Mouse (Mus musculus) gastrocnemius, adult 18-20 months (tissue): ENCODE results near the gene Amd1. TPM values are rescaled to one million over a fixed set of nuclear protein-coding genes. Genes with fewer than 3 reads are reported as not detected.

Experiments used
- DNase-seq: peaks from one replicate; pipeline ENCODE4 v3.0.0; 2021; ENCODE audit warnings: low spot score
- total RNA-seq, 2 experiments: library from RNA; stranded (reverse); gene quantifications; 2 replicates each; pipeline ENCODE4 v1.2.3; 2021

Amd1 gene
- total RNA-seq, 2 experiments from 2014 or later = 133 to 436 TPM

GRCm38 (mm10) chr10:40256716-40257115 is 45.3 kb downstream of the Amd1 start:
- no peak for DNase-seq

- no peak for DNase-seq
These were observed 51.0 kb downstream of the Amd1 start for GRCm38 (mm10) chr10:40250969-40251368.

GRCm38 (mm10) chr10:40249625-40250024 is 52.4 kb downstream of the Amd1 start:
- DNase-seq = no peak

GRCm38 (mm10) chr10:40247166-40247716 is 54.7 kb downstream of the Amd1 start:
- DNase-seq = no peak

- DNase-seq = peak; percentile 78
These were observed 55.4 kb downstream of the Amd1 start, which contains the start of gene Rpf2 for GRCm38 (mm10) chr10:40246374-40247165. Gene Rpf2, minus strand, starts transcription at chr10:40247036.

- DNase-seq = no peak
These were observed 64.2 kb downstream of the Amd1 start for GRCm38 (mm10) chr10:40237826-40238225.

Other genes starting within 250 kb of the Amd1 start
- 10 to 100 TPM; 44.1 to 46.2 TPM for gene Slc16a10, start 159.9 kb downstream of the Amd1 start, total RNA-seq
- 10 to 100 TPM; 15.6 to 16.1 TPM for gene Rpf2, start 55.1 kb downstream of the Amd1 start, total RNA-seq
- gene Gtf3c6, start 44.1 kb downstream of the Amd1 start, total RNA-seq = 10 to 100 TPM; 27.1 to 34.8 TPM
- gene Cdk19, start 37.4 kb upstream of the Amd1 start, total RNA-seq = 10 to 100 TPM in 1 of 2 experiments, 1 to 10 TPM in 1; 5.9 to 20.5 TPM